Mouse (Mus musculus) CH12F3 (cell line): Measurements from ENCODE around the gene Ifit1.
"Not testable (repeated sequence)": the region's sequence is repeated elsewhere in the genome, so short reads cannot be mapped to it uniquely, and the experiment has no call there.

Source experiments
- in situ Hi-C: fragments of 300-500 bp; cut with MboI; formaldehyde crosslinking; loops from 2 replicates; pipeline ENCODE4 v1.14.3; 2020; ENCODE audit warnings: low sequenced_read_pairs

Gene Ifit1

GRCm38 (mm10) chr19:34640623-34641022, at the start of gene Ifit1, which contains the start of gene Ifit1bl2:
Gene Ifit1 (plus strand): TSS chr19:34640871.
Gene Ifit1bl2 (minus strand): TSS chr19:34640743.
- in situ Hi-C loops, result no loop called here

- in situ Hi-C loops, result no loop called here
These were observed 47.2 kb upstream of the Ifit1 start for GRCm38 (mm10) chr19:34593456-34593855.

GRCm38 (mm10) chr19:34594523-34594922, 46.1 kb upstream of the Ifit1 start:
- in situ Hi-C loops, result not testable (repeated sequence)

GRCm38 (mm10) chr19:34596811-34597210, 43.9 kb upstream of the Ifit1 start:
- in situ Hi-C loops, result no loop called here

GRCm38 (mm10) chr19:34598341-34598740, 42.3 kb upstream of the Ifit1 start:
- in situ Hi-C loops, result no loop called here

GRCm38 (mm10) chr19:34599250-34599649, 41.4 kb upstream of the Ifit1 start:
- in situ Hi-C loops, result not testable (repeated sequence)

GRCm38 (mm10) chr19:34601888-34602287, 38.8 kb upstream of the Ifit1 start, which contains the start of gene Ifit1bl1:
Gene Ifit1bl1 (minus strand): TSS chr19:34601956.
- in situ Hi-C loops, result not testable (repeated sequence)

- in situ Hi-C loops, result no loop called here
These were observed 35.2 kb upstream of the Ifit1 start for GRCm38 (mm10) chr19:34605472-34605871.

- in situ Hi-C loops, result not testable (repeated sequence)
These were observed 33.2 kb upstream of the Ifit1 start, which contains the start of gene Ifit3b for GRCm38 (mm10) chr19:34607237-34608051. Gene Ifit3b (plus strand): TSS chr19:34607970.

- in situ Hi-C loops, result not testable (repeated sequence)
These were observed 30.6 kb upstream of the Ifit1 start for GRCm38 (mm10) chr19:34610118-34610517.

- in situ Hi-C loops, result not testable (repeated sequence)
These were observed 28.2 kb upstream of the Ifit1 start for GRCm38 (mm10) chr19:34612243-34613001.

- in situ Hi-C loops, result no loop called here
These were observed 19.8 kb upstream of the Ifit1 start for GRCm38 (mm10) chr19:34620871-34621270.

- in situ Hi-C loops, result no loop called here
These were observed 16.9 kb upstream of the Ifit1 start for GRCm38 (mm10) chr19:34623781-34624180.

GRCm38 (mm10) chr19:34624663-34625062, 16.0 kb upstream of the Ifit1 start:
- in situ Hi-C loops, result no loop called here

- in situ Hi-C loops, result no loop called here
These were observed 13.2 kb upstream of the Ifit1 start for GRCm38 (mm10) chr19:34627496-34627895.

- in situ Hi-C loops, result no loop called here
These were observed 9.2 kb upstream of the Ifit1 start for GRCm38 (mm10) chr19:34631487-34631886.

GRCm38 (mm10) chr19:34633484-34633883, 7.2 kb upstream of the Ifit1 start:
- in situ Hi-C loops, result no loop called here

- in situ Hi-C loops, result no loop called here
These were observed 3.6 kb upstream of the Ifit1 start for GRCm38 (mm10) chr19:34636933-34637557.

- in situ Hi-C loops, result no loop called here
These were observed 1.9 kb downstream of the Ifit1 start for GRCm38 (mm10) chr19:34642616-34643015.

GRCm38 (mm10) chr19:34647630-34648029, 7.0 kb downstream of the Ifit1 start:
- in situ Hi-C loops, result not testable (repeated sequence)

GRCm38 (mm10) chr19:34650276-34650675, 9.6 kb downstream of the Ifit1 start:
- in situ Hi-C loops, result loop anchor here (25.0 kb wide), 1 partner anchor 313 kb away; no protein-coding TSS in a partner anchor
